Mouse (Mus musculus): ENCODE measurements around the gene Sult2b1. TPM values are rescaled to one million over a fixed set of nuclear protein-coding genes. Genes with fewer than 3 reads are reported as not detected.

Sult2b1 gene
- polyA plus RNA-seq, 1 experiment from 2014 or later, result 0.08 TPM

GRCm38 (mm10) chr7:45767500-45767899, 17.0 kb downstream of the Sult2b1 start:
- H3K27ac ChIP-seq (ENCODE audit: low read length), result no peak overlapping the region
- no peaks in the 10 kb centered on the region; the same call in 1 of the 2 replicates for H3K4me1 ChIP-seq (ENCODE audit: control insufficient read depth, low read depth, low read length)
- H3K27me3 ChIP-seq (ENCODE audit: control insufficient read depth, insufficient read depth, low read depth, low read length), result no peaks in the 10 kb centered on the region
- 76% methylated on average over 6 of the region's 6 CpGs for WGBS (ENCODE audit: insufficient replicate concordance)
- no peaks in the 10 kb centered on the region for H3K9me3 ChIP-seq (replicated peaks; ENCODE audit: control insufficient read depth, low read length)
- ATAC-seq (ENCODE audit: low read depth), result no peak
- no peak overlapping the region for H3K9ac ChIP-seq (ENCODE audit: low read depth, low read length)
- H3K4me2 ChIP-seq (ENCODE audit: low read depth, low read length), result no peak overlapping the region
- no peak overlapping the region for H3K4me3 ChIP-seq (ENCODE audit: low read depth, low read length)
- H3K36me3 ChIP-seq (ENCODE audit: control insufficient read depth, insufficient read depth), result no peaks in the 10 kb centered on the region

GRCm38 (mm10) chr7:45766764-45767163, 17.7 kb downstream of the Sult2b1 start:
- Histone ChIP-seq H3K9me3 (replicated peaks; ENCODE audit: control insufficient read depth, low read length) (no peaks in the 10 kb centered on the region), H3K4me2 (ENCODE audit: low read depth, low read length) (no peak overlapping the region), H3K9ac (ENCODE audit: low read depth, low read length) (no peak overlapping the region), H3K27ac (ENCODE audit: low read length) (no peak overlapping the region), H3K27me3 (ENCODE audit: control insufficient read depth, insufficient read depth, low read depth, low read length) (no peaks in the 10 kb centered on the region), H3K4me1 (ENCODE audit: control insufficient read depth, low read depth, low read length) (no peaks in the 10 kb centered on the region; the same call in 1 of the 2 replicates), H3K4me3 (ENCODE audit: low read depth, low read length) (no peak overlapping the region), H3K36me3 (ENCODE audit: control insufficient read depth, insufficient read depth) (no peaks in the 10 kb centered on the region)
- ATAC-seq (ENCODE audit: low read depth), result no peak
- WGBS (ENCODE audit: insufficient replicate concordance), result 58% methylated on average over 8 of the region's 8 CpGs

- Histone ChIP-seq H3K4me2 (ENCODE audit: low read depth, low read length) (no peak overlapping the region), H3K27me3 (ENCODE audit: control insufficient read depth, insufficient read depth, low read depth, low read length) (no peaks in the 10 kb centered on the region), H3K9me3 (replicated peaks; ENCODE audit: control insufficient read depth, low read length) (no peaks in the 10 kb centered on the region), H3K9ac (ENCODE audit: low read depth, low read length) (no peak overlapping the region), H3K4me3 (ENCODE audit: low read depth, low read length) (no peak overlapping the region), H3K4me1 (ENCODE audit: control insufficient read depth, low read depth, low read length) (no peaks in the 10 kb centered on the region; the same call in 1 of the 2 replicates), H3K36me3 (ENCODE audit: control insufficient read depth, insufficient read depth) (no peaks in the 10 kb centered on the region), H3K27ac (ENCODE audit: low read length) (no peak overlapping the region)
- no peak for ATAC-seq (ENCODE audit: low read depth)
- WGBS (ENCODE audit: insufficient replicate concordance), result 48% methylated on average over 8 of the region's 8 CpGs
Measured at GRCm38 (mm10) chr7:45765995-45766394, 18.5 kb downstream of the Sult2b1 start.

GRCm38 (mm10) chr7:45760151-45760550, 24.3 kb downstream of the Sult2b1 start:
- Histone ChIP-seq H3K4me3 (ENCODE audit: low read depth, low read length) (no peak overlapping the region), H3K27ac (ENCODE audit: low read length) (no peak overlapping the region), H3K9ac (ENCODE audit: low read depth, low read length) (no peak overlapping the region), H3K4me1 (ENCODE audit: control insufficient read depth, low read depth, low read length) (no peaks in the 10 kb centered on the region), H3K27me3 (ENCODE audit: control insufficient read depth, insufficient read depth, low read depth, low read length) (peaks cover 14% of the 10 kb centered on the region), H3K4me2 (ENCODE audit: low read depth, low read length) (no peak overlapping the region), H3K9me3 (replicated peaks; ENCODE audit: control insufficient read depth, low read length) (no peaks in the 10 kb centered on the region), H3K36me3 (ENCODE audit: control insufficient read depth, insufficient read depth) (no peaks in the 10 kb centered on the region)
- no peak for ATAC-seq (ENCODE audit: low read depth)
- 44% methylated on average over 5 of the region's 5 CpGs for WGBS (ENCODE audit: insufficient replicate concordance)

GRCm38 (mm10) chr7:45759400-45759799, 25.1 kb downstream of the Sult2b1 start:
- 7% methylated on average over 24 of the region's 27 CpGs for WGBS (ENCODE audit: insufficient replicate concordance)
- no peak overlapping the region for H3K27ac ChIP-seq (ENCODE audit: low read length)
- H3K27me3 ChIP-seq (ENCODE audit: control insufficient read depth, insufficient read depth, low read depth, low read length), result peaks cover 14% of the 10 kb centered on the region
- no peaks in the 10 kb centered on the region for H3K9me3 ChIP-seq (replicated peaks; ENCODE audit: control insufficient read depth, low read length)
- no peak for ATAC-seq (ENCODE audit: low read depth)
- no peak overlapping the region; the same call in 1 of the 2 replicates for H3K4me2 ChIP-seq (ENCODE audit: low read depth, low read length)
- H3K4me3 ChIP-seq (ENCODE audit: low read depth, low read length), result peak overlapping the region; percentile 26; the same call in 1 of the 2 replicates
- H3K4me1 ChIP-seq (ENCODE audit: control insufficient read depth, low read depth, low read length), result no peaks in the 10 kb centered on the region
- no peak overlapping the region for H3K9ac ChIP-seq (ENCODE audit: low read depth, low read length)
- no peaks in the 10 kb centered on the region for H3K36me3 ChIP-seq (ENCODE audit: control insufficient read depth, insufficient read depth)

- Histone ChIP-seq H3K4me2 (ENCODE audit: low read depth, low read length) (no peak overlapping the region), H3K4me1 (ENCODE audit: control insufficient read depth, low read depth, low read length) (no peaks in the 10 kb centered on the region), H3K27me3 (ENCODE audit: control insufficient read depth, insufficient read depth, low read depth, low read length) (peaks cover 14% of the 10 kb centered on the region), H3K9ac (ENCODE audit: low read depth, low read length) (no peak overlapping the region), H3K27ac (ENCODE audit: low read length) (no peak overlapping the region), H3K4me3 (ENCODE audit: low read depth, low read length) (no peak overlapping the region), H3K36me3 (ENCODE audit: control insufficient read depth, insufficient read depth) (no peaks in the 10 kb centered on the region), H3K9me3 (replicated peaks; ENCODE audit: control insufficient read depth, low read length) (no peaks in the 10 kb centered on the region)
- WGBS (ENCODE audit: insufficient replicate concordance), result 52% methylated on average over 6 of the region's 6 CpGs
- ATAC-seq (ENCODE audit: low read depth), result no peak
Measured at GRCm38 (mm10) chr7:45755703-45756102, 28.8 kb downstream of the Sult2b1 start.

- H3K27ac ChIP-seq (ENCODE audit: low read length), result no peak overlapping the region
- no peaks in the 10 kb centered on the region for H3K36me3 ChIP-seq (ENCODE audit: control insufficient read depth, insufficient read depth)
- H3K4me2 ChIP-seq (ENCODE audit: low read depth, low read length), result no peak overlapping the region
- no peaks in the 10 kb centered on the region for H3K9me3 ChIP-seq (replicated peaks; ENCODE audit: control insufficient read depth, low read length)
- 52% methylated on average over 9 of the region's 9 CpGs for WGBS (ENCODE audit: insufficient replicate concordance)
- no peak overlapping the region for H3K4me3 ChIP-seq (ENCODE audit: low read depth, low read length)
- H3K4me1 ChIP-seq (ENCODE audit: control insufficient read depth, low read depth, low read length), result no peaks in the 10 kb centered on the region
- no peak for ATAC-seq (ENCODE audit: low read depth)
- H3K9ac ChIP-seq (ENCODE audit: low read depth, low read length), result no peak overlapping the region
- H3K27me3 ChIP-seq (ENCODE audit: control insufficient read depth, insufficient read depth, low read depth, low read length), result no peaks in the 10 kb centered on the region
Measured at GRCm38 (mm10) chr7:45750162-45750561, 34.3 kb downstream of the Sult2b1 start.

- 40% methylated on average over 10 of the region's 10 CpGs for WGBS (ENCODE audit: insufficient replicate concordance)
- no peaks in the 10 kb centered on the region for H3K36me3 ChIP-seq (ENCODE audit: control insufficient read depth, insufficient read depth)
- H3K27me3 ChIP-seq (ENCODE audit: control insufficient read depth, insufficient read depth, low read depth, low read length), result no peaks in the 10 kb centered on the region
- H3K4me3 ChIP-seq (ENCODE audit: low read depth, low read length), result no peak overlapping the region
- H3K9me3 ChIP-seq (replicated peaks; ENCODE audit: control insufficient read depth, low read length), result no peaks in the 10 kb centered on the region
- no peak overlapping the region for H3K27ac ChIP-seq (ENCODE audit: low read length)
- no peaks in the 10 kb centered on the region for H3K4me1 ChIP-seq (ENCODE audit: control insufficient read depth, low read depth, low read length)
- H3K4me2 ChIP-seq (ENCODE audit: low read depth, low read length), result no peak overlapping the region
- ATAC-seq (ENCODE audit: low read depth), result no peak
- no peak overlapping the region for H3K9ac ChIP-seq (ENCODE audit: low read depth, low read length)
Measured at GRCm38 (mm10) chr7:45749401-45749800, 35.1 kb downstream of the Sult2b1 start.

GRCm38 (mm10) chr7:45748110-45748509, 36.4 kb downstream of the Sult2b1 start:
- no peak overlapping the region for H3K4me3 ChIP-seq (ENCODE audit: low read depth, low read length)
- H3K27ac ChIP-seq (ENCODE audit: low read length), result no peak overlapping the region
- H3K9ac ChIP-seq (ENCODE audit: low read depth, low read length), result no peak overlapping the region
- no peak overlapping the region for H3K4me2 ChIP-seq (ENCODE audit: low read depth, low read length)
- no peaks in the 10 kb centered on the region for H3K4me1 ChIP-seq (ENCODE audit: control insufficient read depth, low read depth, low read length)
- H3K27me3 ChIP-seq (ENCODE audit: control insufficient read depth, insufficient read depth, low read depth, low read length), result no peaks in the 10 kb centered on the region
- no peaks in the 10 kb centered on the region for H3K9me3 ChIP-seq (replicated peaks; ENCODE audit: control insufficient read depth, low read length)
- no peak for ATAC-seq (ENCODE audit: low read depth)
- 35% methylated on average over 7 of the region's 7 CpGs for WGBS (ENCODE audit: insufficient replicate concordance)
- H3K36me3 ChIP-seq (ENCODE audit: control insufficient read depth, insufficient read depth), result no peaks in the 10 kb centered on the region

Measured in liver, embryonic 16.5 days (tissue).